Mouse (Mus musculus) T-helper 17 cell (primary cell): ENCODE data around the gene Trappc2l.

Experiments
- in situ Hi-C, 2 experiments: fragments of 300-600 bp; cut with MboI, MseI; formaldehyde crosslinking; loops; 1 replicate in 1 of 2; 2 replicates in 1 of 2; pipeline ENCODE4 v1.15.1; 2025; ENCODE audit warnings: high pct_unique_total_duplicates in 2 of 2

Gene Trappc2l

GRCm38 (mm10) chr8:122642071-122642470 lies 30.6 kb downstream of the Trappc2l start:
- in situ Hi-C loops = no loop called here

- in situ Hi-C loops = no loop called here
Measured at GRCm38 (mm10) chr8:122644175-122644954, 32.9 kb downstream of the Trappc2l start.

GRCm38 (mm10) chr8:122646337-122646736 lies 34.9 kb downstream of the Trappc2l start:
- in situ Hi-C loops = no loop called here

- in situ Hi-C loops = no loop called here
Measured at GRCm38 (mm10) chr8:122648192-122648970, 36.9 kb downstream of the Trappc2l start.

GRCm38 (mm10) chr8:122651326-122651921 lies 40.0 kb downstream of the Trappc2l start:
- in situ Hi-C loops = no loop called here

- in situ Hi-C loops = no loop called here
Measured at GRCm38 (mm10) chr8:122652643-122653042, 41.2 kb downstream of the Trappc2l start.

- in situ Hi-C loops = no loop called here
Measured at GRCm38 (mm10) chr8:122654768-122655167, 43.3 kb downstream of the Trappc2l start.

- in situ Hi-C loops = no loop called here
Measured at GRCm38 (mm10) chr8:122656056-122656999, 44.9 kb downstream of the Trappc2l start.

- in situ Hi-C loops = no loop called here
Measured at GRCm38 (mm10) chr8:122658149-122658806, 46.8 kb downstream of the Trappc2l start.

GRCm38 (mm10) chr8:122658807-122659160 lies 47.3 kb downstream of the Trappc2l start:
- in situ Hi-C loops = no loop called here

- in situ Hi-C loops = no loop called here
Measured at GRCm38 (mm10) chr8:122660022-122660421, 48.6 kb downstream of the Trappc2l start.

GRCm38 (mm10) chr8:122661138-122661537 lies 49.7 kb downstream of the Trappc2l start:
- in situ Hi-C loops = no loop called here

GRCm38 (mm10) chr8:122661894-122662293 lies 50.5 kb downstream of the Trappc2l start:
- in situ Hi-C loops = no loop called here

GRCm38 (mm10) chr8:122663106-122663505 lies 51.7 kb downstream of the Trappc2l start:
- in situ Hi-C loops = no loop called here

- in situ Hi-C loops = no loop called here
Measured at GRCm38 (mm10) chr8:122663670-122664069, 52.2 kb downstream of the Trappc2l start.

- in situ Hi-C loops = loop anchor here in 1 of 2 experiments (5.0 kb wide), 1 partner anchor 1077 kb away; no protein-coding TSS in a partner anchor
Measured at GRCm38 (mm10) chr8:122665221-122665620, 53.8 kb downstream of the Trappc2l start.

- in situ Hi-C loops = loop anchor here in 1 of 2 experiments (5.0 kb wide), 1 partner anchor 1077 kb away; no protein-coding TSS in a partner anchor
Measured at GRCm38 (mm10) chr8:122665667-122666316, 54.4 kb downstream of the Trappc2l start.
